Mouse (Mus musculus) heart, embryonic 15.5 days (tissue): Measurements from ENCODE around the gene Slit2. TPM values are rescaled to one million over a fixed set of nuclear protein-coding genes. Genes with fewer than 3 reads are reported as not detected.

Experiments used
- ATAC-seq: fragments of 200-750 bp; cut with Nextera tagmentation; replicated peaks from 2 replicates; pipeline ENCODE4 v1.8.0; 2017; ENCODE audit warnings: low read depth, moderate TSS enrichment; ENCODE audit not compliant: insufficient number of reproducible peaks, insufficient read depth, low FRiP score
- H3K27ac ChIP-seq: fragments of 300-500 bp; sonication (generic); 2 replicates; pipeline ENCODE4 v1.5.1; 2015; ENCODE audit warnings: mild to moderate bottlenecking, inconsistent platforms
- H3K27me3 ChIP-seq: fragments of 300-500 bp; sonication (generic); 2 replicates; pipeline ENCODE4 v1.6.1; 2015; ENCODE audit warnings: inconsistent platforms
- H3K36me3 ChIP-seq: fragments of 300-500 bp; sonication (generic); 2 replicates; pipeline ENCODE4 v1.6.1; 2015; ENCODE audit warnings: mild to moderate bottlenecking, inconsistent platforms
- H3K4me1 ChIP-seq: fragments of 300-500 bp; sonication (generic); replicated peaks from 2 replicates; pipeline ENCODE4 v1.6.1; 2015; ENCODE audit warnings: inconsistent platforms
- H3K4me2 ChIP-seq: fragments of 300-500 bp; sonication (generic); 2 replicates; pipeline ENCODE4 v1.6.1; 2015; ENCODE audit warnings: inconsistent platforms, mild to moderate bottlenecking, moderate library complexity
- H3K4me3 ChIP-seq: fragments of 300-500 bp; sonication (generic); 2 replicates; pipeline ENCODE4 v1.5.1; 2015; ENCODE audit warnings: mild to moderate bottlenecking, inconsistent platforms
- H3K9ac ChIP-seq: fragments of 300-500 bp; sonication (generic); 2 replicates; pipeline ENCODE4 v1.6.1; 2015; ENCODE audit warnings: mild to moderate bottlenecking, inconsistent platforms
- H3K9me3 ChIP-seq: fragments of 300-500 bp; sonication (generic); replicated peaks from 2 replicates; pipeline ENCODE4 v1.6.1; 2016; ENCODE audit warnings: inconsistent platforms
- WGBS: fragments of 180-500 bp; shearing (Covaris S2); methylation state at CpG from one replicate; pipeline ENCODE4 v1.1.7; 2015; ENCODE audit warnings: mixed read lengths; 5-methylcytosine and 5-hydroxymethylcytosine counted together
- polyA plus RNA-seq: library from polyadenylated mRNA; unstranded; fragments of >200 nt; fragmentation: Nextera tagmentation; extraction: Ambion mirVana; gene quantifications from 2 replicates; pipeline ENCODE4 v1.2.1, GENCODE M21; 2015

Gene Slit2
- polyA plus RNA-seq, 1 experiment from 2014 or later, result 20.6 TPM

- peak overlapping the region; percentile 74 for H3K9ac ChIP-seq
- 2% methylated on average over 48 of the region's 48 CpGs for WGBS
- no peak overlapping the region for H3K27ac ChIP-seq
Measured at GRCm38 (mm10) chr5:47985901-47986670, 3.1 kb downstream of the Slit2 start.

GRCm38 (mm10) chr5:47990926-47991325, 8.0 kb downstream of the Slit2 start:
- Histone ChIP-seq H3K4me3 (no peak overlapping the region), H3K27me3 (peaks cover 10% of the 10 kb centered on the region), H3K27ac (no peak overlapping the region), H3K4me1 (peaks cover 4% of the 10 kb centered on the region), H3K4me2 (no peak overlapping the region), H3K36me3 (no peaks in the 10 kb centered on the region), H3K9ac (no peak overlapping the region), H3K9me3 (no peaks in the 10 kb centered on the region)
- 62% methylated on average over 4 of the region's 4 CpGs for WGBS
- no peak for ATAC-seq

More at GRCm38 (mm10) chr5:47985901-47986670, 3.1 kb downstream of the Slit2 start:
- H3K27me3 ChIP-seq, result peaks cover 22% of the 10 kb centered on the region
- peak overlapping the region; percentile 65 for H3K4me3 ChIP-seq
- peaks cover 30% of the 10 kb centered on the region for H3K4me1 ChIP-seq
- peak overlapping the region; percentile 96 for H3K4me2 ChIP-seq
- no peak for ATAC-seq
- H3K9me3 ChIP-seq, result no peaks in the 10 kb centered on the region
- H3K36me3 ChIP-seq, result no peaks in the 10 kb centered on the region

- Histone ChIP-seq H3K27ac (no peak overlapping the region), H3K27me3 (no peaks in the 10 kb centered on the region), H3K9ac (no peak overlapping the region), H3K4me2 (peak overlapping the region; percentile 16; the same call in 1 of the 2 replicates), H3K4me3 (no peak overlapping the region), H3K4me1 (no peaks in the 10 kb centered on the region; the same call in 1 of the 2 replicates), H3K36me3 (no peaks in the 10 kb centered on the region), H3K9me3 (no peaks in the 10 kb centered on the region)
- 49% methylated on average over 12 of the region's 12 CpGs for WGBS
- ATAC-seq, result no peak
Measured at GRCm38 (mm10) chr5:48003708-48004415, 20.9 kb downstream of the Slit2 start.

DNA sequence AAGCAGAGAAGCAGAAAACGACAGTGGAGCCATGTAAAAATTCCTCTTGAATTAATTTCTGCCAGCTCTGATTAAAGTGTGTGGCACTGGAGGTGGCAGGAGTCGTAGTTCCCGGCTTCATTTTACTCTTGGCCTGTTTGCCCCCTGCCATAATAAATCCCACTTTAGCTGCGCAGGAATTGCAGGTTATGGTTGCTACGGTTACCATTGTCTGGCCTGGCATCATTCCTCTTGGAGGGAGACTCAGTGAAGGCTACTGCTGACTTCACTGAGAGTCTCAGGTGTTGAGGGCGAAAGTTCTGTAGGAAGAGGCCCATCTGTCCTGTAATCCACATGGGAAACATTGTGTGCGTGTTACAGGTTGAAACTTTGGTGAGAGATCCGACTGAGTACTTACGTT, 22.6 kb downstream of the Slit2 start:
- no peak for ATAC-seq
- no peak overlapping the region for H3K4me3 ChIP-seq
- H3K27me3 ChIP-seq, result no peaks in the 10 kb centered on the region
- WGBS, result 76% methylated on average over 9 of the region's 9 CpGs
- no peak overlapping the region for H3K27ac ChIP-seq
- H3K36me3 ChIP-seq, result no peaks in the 10 kb centered on the region
- no peak overlapping the region for H3K9ac ChIP-seq
- no peaks in the 10 kb centered on the region for H3K9me3 ChIP-seq
- H3K4me2 ChIP-seq, result no peak overlapping the region
- H3K4me1 ChIP-seq, result no peaks in the 10 kb centered on the region; the same call in 1 of the 2 replicates

DNA sequence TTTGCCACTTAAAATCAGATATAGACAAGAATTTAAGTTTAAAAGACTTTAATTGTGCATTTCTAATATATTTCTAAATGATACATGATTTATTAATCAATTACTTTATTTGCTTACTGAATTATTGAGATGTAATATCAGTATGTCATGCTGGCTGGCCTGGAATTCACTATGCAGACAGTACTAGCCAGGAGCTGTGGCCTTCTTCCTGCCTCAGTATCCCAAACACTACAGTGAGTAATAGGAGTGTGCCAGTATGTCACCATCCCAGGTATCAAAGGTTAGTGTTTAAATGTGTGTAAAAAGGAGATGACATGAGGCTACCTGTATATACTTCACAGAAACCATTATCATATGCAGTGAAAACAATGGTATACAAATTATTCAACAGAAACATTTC, 23.1 kb downstream of the Slit2 start:
- Histone ChIP-seq H3K9ac (no peak overlapping the region), H3K4me3 (no peak overlapping the region), H3K9me3 (no peaks in the 10 kb centered on the region), H3K27me3 (no peaks in the 10 kb centered on the region), H3K4me1 (no peaks in the 10 kb centered on the region; the same call in 1 of the 2 replicates), H3K27ac (no peak overlapping the region), H3K36me3 (no peaks in the 10 kb centered on the region), H3K4me2 (no peak overlapping the region)
- no peak for ATAC-seq

DNA sequence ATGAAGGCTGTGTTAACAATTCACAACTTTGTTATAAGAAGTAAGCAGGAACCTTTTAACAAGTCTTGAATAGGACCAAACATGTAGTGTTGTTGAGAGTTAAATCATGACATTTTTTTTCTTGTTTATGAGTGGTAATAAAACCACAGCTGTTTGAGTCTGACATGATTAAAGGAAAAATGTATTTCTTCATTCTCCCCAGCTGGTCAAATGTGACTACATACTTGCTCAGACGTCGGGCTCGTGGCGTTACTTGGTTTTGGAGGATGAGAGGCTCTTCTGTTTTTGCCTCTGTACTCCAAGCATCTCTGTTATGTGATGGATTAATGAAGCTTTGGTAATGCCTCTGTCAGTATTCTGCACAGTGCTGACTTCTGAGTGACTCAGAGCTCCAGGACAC, 40.5 kb downstream of the Slit2 start:
- no peak overlapping the region for H3K9ac ChIP-seq
- no peaks in the 10 kb centered on the region for H3K36me3 ChIP-seq
- no peak overlapping the region for H3K4me2 ChIP-seq
- no peak for ATAC-seq
- no peak overlapping the region for H3K27ac ChIP-seq
- no peaks in the 10 kb centered on the region for H3K9me3 ChIP-seq
- H3K4me1 ChIP-seq, result no peaks in the 10 kb centered on the region
- no peaks in the 10 kb centered on the region for H3K27me3 ChIP-seq
- WGBS, result 79% methylated on average over 4 of the region's 4 CpGs
- no peak overlapping the region for H3K4me3 ChIP-seq

DNA sequence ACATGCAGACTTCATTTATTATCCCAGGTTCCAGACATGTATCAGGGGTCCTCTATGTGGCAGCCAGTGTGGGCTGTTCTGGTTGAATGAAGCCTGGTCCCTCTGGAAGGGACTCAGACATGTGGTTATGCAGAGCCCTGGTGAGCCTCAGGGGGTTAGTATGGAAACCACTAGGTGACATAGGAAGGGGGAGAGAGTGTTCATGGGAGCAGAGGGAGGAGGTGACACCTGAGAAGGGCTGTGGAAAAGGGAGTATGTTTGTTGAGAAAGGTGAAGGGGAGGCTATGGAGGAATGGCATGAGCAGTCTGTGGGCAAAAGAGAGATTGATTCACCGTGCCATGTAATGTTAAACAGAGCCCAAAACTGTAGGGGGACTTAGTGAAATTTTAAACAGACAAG, 51.9 kb downstream of the Slit2 start:
- no peak overlapping the region for H3K27ac ChIP-seq
- H3K36me3 ChIP-seq, result no peaks in the 10 kb centered on the region
- no peak overlapping the region for H3K9ac ChIP-seq
- WGBS, result 64% methylated on average over 1 of the region's 1 CpGs
- no peak for ATAC-seq
- H3K4me1 ChIP-seq, result 0 out of 2 replicates have a peak, but pooled peaks cover 2% of the 10 kb centered on the region
- H3K27me3 ChIP-seq, result no peaks in the 10 kb centered on the region
- no peak overlapping the region for H3K4me3 ChIP-seq
- no peaks in the 10 kb centered on the region for H3K9me3 ChIP-seq
- H3K4me2 ChIP-seq, result no peak overlapping the region

GRCm38 (mm10) chr5:48038033-48038432, 55.1 kb downstream of the Slit2 start:
- Histone ChIP-seq H3K9ac (no peak overlapping the region), H3K36me3 (no peaks in the 10 kb centered on the region), H3K27ac (no peak overlapping the region), H3K4me3 (no peak overlapping the region), H3K27me3 (no peaks in the 10 kb centered on the region), H3K9me3 (no peaks in the 10 kb centered on the region), H3K4me1 (0 out of 2 replicates have a peak, but pooled peaks cover 2% of the 10 kb centered on the region), H3K4me2 (no peak overlapping the region)
- ATAC-seq, result no peak
- WGBS, result 44% methylated on average over 5 of the region's 5 CpGs

DNA sequence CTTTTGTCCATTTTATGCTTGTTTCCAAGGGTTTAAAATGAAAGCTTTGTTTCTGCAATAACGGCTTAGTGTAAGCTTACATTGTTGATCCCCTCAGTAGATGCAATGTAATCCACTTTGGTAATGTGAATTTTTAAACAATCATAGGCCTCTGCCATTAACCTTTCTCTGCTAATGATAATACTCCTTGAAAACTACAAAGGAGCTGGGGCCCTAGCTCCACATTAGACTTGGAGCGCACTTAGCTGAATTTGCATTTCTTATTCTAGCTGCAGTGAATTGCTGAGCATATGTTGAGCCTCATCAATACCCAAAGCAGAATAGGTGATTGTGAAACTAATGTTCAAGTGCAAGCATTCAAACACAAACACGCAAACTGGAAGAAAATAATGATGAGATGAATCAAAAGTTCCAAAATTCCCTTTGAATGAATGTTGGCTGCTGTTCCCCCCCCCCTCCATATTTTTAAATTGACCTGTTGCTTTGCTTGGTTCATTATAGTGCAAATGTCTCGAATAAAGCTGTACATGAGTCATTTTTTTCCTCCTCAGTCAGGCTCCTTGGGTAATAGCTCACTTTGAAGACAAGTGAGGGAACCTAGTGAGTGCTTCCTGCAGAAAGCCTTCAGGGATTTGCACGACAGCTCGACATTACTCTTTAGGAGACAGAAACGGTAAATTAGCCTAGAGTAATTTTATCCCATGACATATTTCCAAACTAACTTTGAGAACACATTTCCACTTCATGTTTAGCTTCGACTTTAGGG, 66.2 kb downstream of the Slit2 start:
- Histone ChIP-seq H3K4me2 (no peak overlapping the region), H3K27ac (no peak overlapping the region), H3K36me3 (no peaks in the 10 kb centered on the region), H3K9me3 (no peaks in the 10 kb centered on the region), H3K4me3 (no peak overlapping the region), H3K4me1 (no peaks in the 10 kb centered on the region), H3K27me3 (no peaks in the 10 kb centered on the region), H3K9ac (no peak overlapping the region)
- 65% methylated on average over 8 of the region's 8 CpGs for WGBS
- no peak for ATAC-seq

DNA sequence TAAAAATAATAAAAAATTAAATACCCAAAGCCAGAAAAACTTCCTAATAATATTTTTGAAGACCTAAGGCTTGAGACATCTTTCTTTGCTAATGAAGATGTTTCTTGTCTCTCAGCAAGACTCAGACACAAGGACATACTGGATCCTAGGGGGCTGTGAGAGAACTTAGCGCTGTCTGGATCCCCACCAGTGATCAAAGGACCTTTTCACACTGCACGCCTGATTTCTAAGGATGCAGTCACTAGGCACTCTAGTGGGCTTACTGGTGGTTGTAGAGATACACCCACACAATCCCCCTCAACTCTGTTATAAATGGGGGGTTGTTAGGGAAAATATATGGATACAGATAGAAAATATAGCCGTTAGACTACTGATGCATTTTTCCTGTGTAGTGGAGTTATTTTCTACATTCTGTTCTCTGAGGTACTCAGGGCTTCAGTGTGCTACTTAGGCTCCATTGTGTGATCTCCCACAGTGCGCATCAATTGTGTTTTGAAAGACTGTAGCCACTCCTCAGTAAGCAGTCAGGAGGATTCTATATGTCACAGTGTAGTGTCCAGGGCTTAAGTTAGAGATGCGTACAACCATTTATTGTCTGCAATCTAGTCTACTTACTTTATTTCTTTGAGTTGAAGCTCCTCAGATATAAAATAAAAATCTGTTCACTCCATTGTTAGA, 67.8 kb downstream of the Slit2 start:
- Histone ChIP-seq H3K9me3 (no peaks in the 10 kb centered on the region), H3K4me2 (no peak overlapping the region), H3K36me3 (no peaks in the 10 kb centered on the region), H3K4me1 (no peaks in the 10 kb centered on the region), H3K9ac (no peak overlapping the region), H3K27me3 (no peaks in the 10 kb centered on the region), H3K4me3 (no peak overlapping the region), H3K27ac (no peak overlapping the region)
- no peak for ATAC-seq
- WGBS, result 84% methylated on average over 5 of the region's 5 CpGs

- Histone ChIP-seq H3K27me3 (no peaks in the 10 kb centered on the region), H3K4me2 (no peak overlapping the region), H3K9me3 (no peaks in the 10 kb centered on the region), H3K4me1 (no peaks in the 10 kb centered on the region), H3K36me3 (no peaks in the 10 kb centered on the region), H3K27ac (no peak overlapping the region), H3K4me3 (no peak overlapping the region), H3K9ac (no peak overlapping the region)
- no peak for ATAC-seq
- WGBS, result 75% methylated on average over 10 of the region's 10 CpGs
Measured at GRCm38 (mm10) chr5:48058612-48059011, 75.7 kb downstream of the Slit2 start.
